Mouse (Mus musculus) MEL (cell line): ENCODE measurements around the gene Iqsec3.

Experiments used
- CTCF ChIP-seq, 3 experiments: IDR thresholded peaks in 2 of 3; conservative IDR thresholded peaks in 1 of 3; 2 replicates each; pipeline ENCODE4 v1.5.1; 2011 to 2012; ENCODE audit warnings: low read length in 3 of 3, low read depth in 2 of 3, mild to moderate bottlenecking in 2 of 3, improper control_type of control experiment in 1 of 3, inconsistent platforms in 1 of 3, mixed read lengths in 1 of 3, moderate library complexity in 1 of 3; ENCODE audit not compliant: control insufficient read depth in 1 of 3, insufficient read depth in 1 of 3, poor library complexity in 1 of 3, severe bottlenecking in 1 of 3
- E2F4 ChIP-seq: IDR thresholded peaks from 2 replicates; pipeline ENCODE4 v1.6.1; 2011; ENCODE audit warnings: low read depth, low read length, improper control_type of control experiment, borderline replicate concordance
- EP300 ChIP-seq, 2 experiments: IDR thresholded peaks; 2 replicates each; pipeline ENCODE4 v1.6.1; 2011; ENCODE audit warnings: improper control_type of control experiment in 2 of 2, low read length in 2 of 2, low read depth in 1 of 2, mild to moderate bottlenecking in 1 of 2
- GATA1 ChIP-seq: IDR thresholded peaks from 2 replicates; pipeline ENCODE4 v1.6.1; 2011; ENCODE audit warnings: low read depth, low read length, improper control_type of control experiment
- KAT2A ChIP-seq: conservative IDR thresholded peaks from 2 replicates; pipeline ENCODE4 v1.6.1; 2012; ENCODE audit warnings: low read depth, low read length, improper control_type of control experiment, inconsistent platforms
- MAFK ChIP-seq: IDR thresholded peaks from 2 replicates; pipeline ENCODE4 v1.6.1; 2011; ENCODE audit warnings: low read depth, mild to moderate bottlenecking, low read length, improper control_type of control experiment, borderline replicate concordance
- MAX ChIP-seq: IDR thresholded peaks from 2 replicates; pipeline ENCODE4 v1.6.1; 2011; ENCODE audit warnings: low read length, improper control_type of control experiment
- MYB ChIP-seq: IDR thresholded peaks from 2 replicates; pipeline ENCODE4 v1.6.1; 2011; ENCODE audit warnings: mild to moderate bottlenecking, low read depth, low read length, improper control_type of control experiment
- NELFE ChIP-seq: IDR thresholded peaks from 2 replicates; pipeline ENCODE4 v1.6.1; 2011; ENCODE audit warnings: low read depth, low read length, improper control_type of control experiment
- POLR2A ChIP-seq, 2 experiments: IDR thresholded peaks; 2 replicates each; pipeline ENCODE4 v1.6.1; 2011 to 2012; ENCODE audit warnings: low read length in 2 of 2, mild to moderate bottlenecking in 2 of 2, control low read depth in 1 of 2, improper control_type of control experiment in 1 of 2, low read depth in 1 of 2, moderate library complexity in 1 of 2; ENCODE audit not compliant: control insufficient read depth in 1 of 2, insufficient read depth in 1 of 2, poor library complexity in 1 of 2
- POLR2AphosphoS2 ChIP-seq: IDR thresholded peaks from 2 replicates; pipeline ENCODE4 v1.6.1; 2011; ENCODE audit warnings: low read length, improper control_type of control experiment
- UBTF ChIP-seq: IDR thresholded peaks from 2 replicates; pipeline ENCODE4 v1.6.1; 2012; ENCODE audit warnings: low read depth, mild to moderate bottlenecking, inconsistent platforms, low read length, improper control_type of control experiment, moderate library complexity, borderline replicate concordance; ENCODE audit not compliant: insufficient read depth
- ZMIZ1 ChIP-seq: IDR thresholded peaks from 2 replicates; pipeline ENCODE4 v1.6.1; 2012; ENCODE audit warnings: low read depth, mild to moderate bottlenecking, inconsistent platforms, low read length, improper control_type of control experiment, moderate library complexity

- no peak for TF ChIP-seq KAT2A
- TF ChIP-seq CTCF (IDR thresholded peaks at IDR 0.05 in 2 of 3, conservative IDR thresholded peaks at IDR 0.05 in 1 of 3; ENCODE audit: control insufficient read depth in 1 of 3, insufficient read depth in 1 of 3, low read depth in 2 of 3, low read length in 3 of 3, poor library complexity in 1 of 3, severe bottlenecking in 1 of 3) = no peak
- no peak for TF ChIP-seq MAX
- TF ChIP-seq MYB = no peak
- TF ChIP-seq MAFK = no peak
- no peak for TF ChIP-seq POLR2AphosphoS2
- no peak for TF ChIP-seq UBTF
- no peak for TF ChIP-seq GATA1
- no peak for TF ChIP-seq EP300 (IDR thresholded peaks at IDR 0.05; ENCODE audit: low read depth in 1 of 2, low read length in 2 of 2)
- TF ChIP-seq ZMIZ1 = no peak
- no peak for TF ChIP-seq POLR2A (IDR thresholded peaks at IDR 0.05; ENCODE audit: control insufficient read depth in 1 of 2, insufficient read depth in 1 of 2, low read depth in 1 of 2, low read length in 2 of 2, poor library complexity in 1 of 2)
- no peak for TF ChIP-seq NELFE
- no peak for TF ChIP-seq E2F4
These were observed at the start of gene Iqsec3 for GRCm38 (mm10) chr6:121473093-121473821.
